Mouse (Mus musculus) hindbrain, postnatal 0 days (tissue): ENCODE results near the gene Lpgat1. TPM values are rescaled to one million over a fixed set of nuclear protein-coding genes. Genes with fewer than 3 reads are reported as not detected.

Source experiments
- ATAC-seq: fragments of 200-750 bp; cut with Nextera tagmentation; 2 replicates; pipeline ENCODE4 v1.8.0; 2017; ENCODE audit warnings: mild to moderate bottlenecking, moderate TSS enrichment, moderate library complexity
- DNase-seq: peaks from one replicate; pipeline ENCODE4 v3.0.0-alpha.2; 2015; ENCODE audit warnings: low spot score
- H3K27ac ChIP-seq: fragments of 300-500 bp; sonication (generic); 2 replicates; pipeline ENCODE4 v1.5.1; 2014; ENCODE audit warnings: mild to moderate bottlenecking
- H3K27me3 ChIP-seq: fragments of 300-500 bp; sonication (generic); 2 replicates; pipeline ENCODE4 v1.6.1; 2014; ENCODE audit warnings: low read length, mixed read lengths; ENCODE audit not compliant: insufficient read depth
- H3K36me3 ChIP-seq: fragments of 300-500 bp; sonication (generic); 2 replicates; pipeline ENCODE4 v1.6.1; 2014; ENCODE audit warnings: low read length, mixed read lengths; ENCODE audit not compliant: insufficient read depth
- H3K4me1 ChIP-seq: fragments of 300-500 bp; sonication (generic); 2 replicates; pipeline ENCODE4 v1.6.1; 2014; ENCODE audit warnings: antibody characterized with exemption, low read length, mixed read lengths; ENCODE audit not compliant: insufficient read depth
- H3K4me2 ChIP-seq: fragments of 300-500 bp; sonication (generic); 2 replicates; pipeline ENCODE4 v1.6.1; 2014; ENCODE audit warnings: low read depth, mild to moderate bottlenecking, low read length, moderate library complexity, mixed read lengths
- H3K4me3 ChIP-seq: fragments of 300-500 bp; sonication (generic); 2 replicates; pipeline ENCODE4 v1.5.1; 2014; ENCODE audit warnings: low read length
- H3K9ac ChIP-seq: fragments of 300-500 bp; sonication (generic); replicated peaks from 2 replicates; pipeline ENCODE4 v1.6.1; 2014; ENCODE audit warnings: mild to moderate bottlenecking, low read length, moderate library complexity, mixed read lengths
- H3K9me3 ChIP-seq: fragments of 300-500 bp; sonication (generic); 2 replicates; pipeline ENCODE4 v1.6.1; 2016; ENCODE audit warnings: low read length, mixed read lengths
- CTCF ChIP-seq: IDR thresholded peaks from 2 replicates; pipeline ENCODE4 v1.5.1; 2016; ENCODE audit warnings: antibody characterized with exemption, control low read depth, low read depth
- WGBS: fragments of 180-500 bp; shearing (Covaris S2); extraction: QIAGEN DNeasy Blood & Tissue Kit; methylation state at CpG from one replicate; pipeline ENCODE4 v1.1.7; 2014; 5-methylcytosine and 5-hydroxymethylcytosine counted together
- polyA plus RNA-seq: library from polyadenylated mRNA; unstranded; fragments of >200 nt; fragmentation: Nextera tagmentation; extraction: Ambion mirVana; gene quantifications from 2 replicates; pipeline ENCODE4 v1.2.1, GENCODE M21; 2015
- total RNA-seq: library from RNA; depleted of rRNA; stranded (reverse); fragments of >200 nt; gene quantifications from 2 replicates; pipeline ENCODE4 v1.2.3, GENCODE M21; 2014

Lpgat1 gene
- total and polyA plus RNA-seq, 2 experiments from 2014 or later: 47.7 to 49.9 TPM

GRCm38 (mm10) chr1:191717141-191717540 is 493 bp upstream of the Lpgat1 start:
- no peak for TF ChIP-seq CTCF
- peak overlapping the region; percentile 91 for H3K4me3 ChIP-seq
- ATAC-seq (peak; percentile 12; the same call in 1 of the 2 replicates), DNase-seq (no peak)
- peaks cover 5% of the 10 kb centered on the region; the same call in 1 of the 2 replicates for H3K4me1 ChIP-seq
- no peaks in the 10 kb centered on the region for H3K27me3 ChIP-seq
- peak overlapping the region; percentile 96 for H3K27ac ChIP-seq
- no peaks in the 10 kb centered on the region for H3K9me3 ChIP-seq
- no peaks in the 10 kb centered on the region for H3K36me3 ChIP-seq
- no peak overlapping the region; the same call in 1 of the 2 replicates for H3K9ac ChIP-seq
- 0% methylated on average over 1 of the region's 1 CpGs for WGBS
- peak overlapping the region; percentile 90 for H3K4me2 ChIP-seq

DNA sequence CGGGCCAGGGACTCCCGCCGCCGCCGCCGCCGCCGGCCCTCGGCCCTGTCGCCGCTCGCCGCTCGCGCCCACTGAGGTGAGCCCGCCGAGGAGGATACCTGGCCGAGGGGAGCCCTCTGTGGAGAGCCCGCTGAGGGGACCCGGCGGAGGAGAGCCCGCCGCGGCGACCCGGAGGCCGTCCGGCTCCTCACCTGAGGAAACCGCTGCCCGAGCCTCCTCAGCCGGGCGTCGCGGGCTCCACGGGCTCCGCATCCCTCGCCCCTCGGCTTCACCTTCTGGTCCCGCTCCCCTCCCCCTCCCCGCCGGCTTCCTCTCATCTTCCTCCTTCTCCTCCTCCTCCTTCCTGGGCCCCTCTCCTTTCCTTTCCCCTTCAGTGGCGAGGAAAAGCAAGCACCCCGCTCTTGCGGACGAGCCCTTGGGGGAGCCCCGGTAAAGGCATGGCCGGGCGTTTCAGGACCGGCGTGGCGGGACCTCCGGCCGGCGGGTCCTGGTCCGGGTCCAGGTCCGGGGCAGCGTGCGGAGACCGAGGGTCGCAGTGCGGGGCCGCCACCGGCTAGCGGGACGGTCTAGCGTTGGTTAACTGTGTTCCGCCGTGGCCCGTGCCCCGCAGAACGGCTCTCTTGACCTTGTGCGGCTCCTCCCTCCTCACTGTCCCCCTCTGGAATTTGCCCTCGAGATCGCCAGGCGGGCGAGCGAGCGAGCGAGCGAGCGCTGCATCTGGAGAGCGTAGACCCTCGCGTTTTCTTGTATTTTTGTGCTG is 1.1 kb downstream of the Lpgat1 start:
- peak; percentile 72 for DNase-seq
- peaks cover 5% of the 10 kb centered on the region; the same call in 1 of the 2 replicates for H3K4me1 ChIP-seq
- WGBS: under 1% methylated on average over 84 of the region's 84 CpGs

GRCm38 (mm10) chr1:191719326-191719725 is 1.7 kb downstream of the Lpgat1 start:
- DNase-seq (peak; percentile 39), ATAC-seq (no peak; the same call in 1 of the 2 replicates)
- WGBS: 11% methylated on average over 11 of the region's 11 CpGs

More for the DNA sequence above, 1.1 kb downstream of the Lpgat1 start:
- H3K4me2 ChIP-seq: peak overlapping the region; percentile 90
- no peaks in the 10 kb centered on the region for H3K27me3 ChIP-seq
- ATAC-seq: peak; percentile 64
- H3K9me3 ChIP-seq: no peaks in the 10 kb centered on the region
- H3K36me3 ChIP-seq: peaks cover 3% of the 10 kb centered on the region; the same call in 1 of the 2 replicates
- peak overlapping the region; percentile 95 for H3K9ac ChIP-seq
- peak overlapping the region; percentile 91 for H3K4me3 ChIP-seq
- peak overlapping the region; percentile 96 for H3K27ac ChIP-seq
- TF ChIP-seq CTCF: no peak

GRCm38 (mm10) chr1:191720419-191720818 is 2.8 kb downstream of the Lpgat1 start:
- Histone ChIP-seq H3K9ac (peak overlapping the region; percentile 10; the same call in 1 of the 2 replicates), H3K9me3 (no peaks in the 10 kb centered on the region), H3K4me2 (peak overlapping the region; percentile 90), H3K27me3 (no peaks in the 10 kb centered on the region), H3K4me3 (peak overlapping the region; percentile 91), H3K4me1 (peaks cover 5% of the 10 kb centered on the region; the same call in 1 of the 2 replicates), H3K36me3 (peaks cover 11% of the 10 kb centered on the region; the same call in 1 of the 2 replicates), H3K27ac (0 out of 2 replicates have a peak overlapping the region, but pooled peaks have one; percentile 27)
- no peak for TF ChIP-seq CTCF
- DNase-seq: peak; percentile 24
- ATAC-seq: no peak
- WGBS: 40% methylated on average over 3 of the region's 3 CpGs

More at GRCm38 (mm10) chr1:191719326-191719725, 1.7 kb downstream of the Lpgat1 start:
- peak overlapping the region; percentile 96 for H3K27ac ChIP-seq
- peaks cover 9% of the 10 kb centered on the region; the same call in 1 of the 2 replicates for H3K36me3 ChIP-seq
- peak overlapping the region; percentile 91 for H3K4me3 ChIP-seq
- H3K4me1 ChIP-seq: peaks cover 5% of the 10 kb centered on the region; the same call in 1 of the 2 replicates
- H3K9me3 ChIP-seq: no peaks in the 10 kb centered on the region
- TF ChIP-seq CTCF: no peak
- peak overlapping the region; percentile 95 for H3K9ac ChIP-seq
- H3K4me2 ChIP-seq: peak overlapping the region; percentile 90
- no peaks in the 10 kb centered on the region for H3K27me3 ChIP-seq

DNA sequence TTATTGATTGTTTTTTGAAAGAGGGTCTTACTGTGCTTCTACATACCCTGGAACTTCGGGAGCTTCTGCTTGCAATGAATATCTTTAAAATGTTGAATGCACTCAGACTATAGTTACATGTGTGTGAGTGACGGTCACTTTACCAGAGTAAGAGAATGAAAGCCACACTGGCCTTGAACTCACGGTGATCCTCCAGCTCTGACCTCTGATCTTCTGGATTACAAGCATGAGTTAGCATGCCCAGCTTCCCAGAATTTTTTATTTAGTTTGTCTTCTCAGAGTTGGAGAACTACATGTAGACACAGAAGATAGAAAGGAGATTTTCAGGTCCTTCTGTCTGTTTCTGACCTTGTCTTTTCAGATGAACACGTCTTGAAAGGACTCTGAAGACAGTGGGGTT is 5.1 kb downstream of the Lpgat1 start:
- no peak for TF ChIP-seq CTCF

GRCm38 (mm10) chr1:191723675-191724074 is 6.0 kb downstream of the Lpgat1 start:
- peaks cover 5% of the 10 kb centered on the region; the same call in 1 of the 2 replicates for H3K4me1 ChIP-seq
- no peak overlapping the region for H3K4me2 ChIP-seq
- no peaks in the 10 kb centered on the region for H3K9me3 ChIP-seq
- peaks cover 22% of the 10 kb centered on the region; the same call in 1 of the 2 replicates for H3K36me3 ChIP-seq
- 73% methylated on average over 6 of the region's 6 CpGs for WGBS
- H3K27ac ChIP-seq: no peak overlapping the region
- TF ChIP-seq CTCF: no peak
- no peaks in the 10 kb centered on the region for H3K27me3 ChIP-seq
- no peak overlapping the region for H3K4me3 ChIP-seq
- DNase-seq (no peak), ATAC-seq (no peak)
- H3K9ac ChIP-seq: no peak overlapping the region

More for the DNA sequence above, 5.1 kb downstream of the Lpgat1 start:
- no peak overlapping the region for H3K27ac ChIP-seq
- DNase-seq (no peak), ATAC-seq (no peak)
- peaks cover 15% of the 10 kb centered on the region; the same call in 1 of the 2 replicates for H3K36me3 ChIP-seq
- no peak overlapping the region for H3K4me3 ChIP-seq
- H3K4me1 ChIP-seq: peaks cover 5% of the 10 kb centered on the region; the same call in 1 of the 2 replicates
- no peak overlapping the region for H3K4me2 ChIP-seq
- H3K27me3 ChIP-seq: no peaks in the 10 kb centered on the region
- no peak overlapping the region for H3K9ac ChIP-seq
- WGBS: 77% methylated on average over 4 of the region's 4 CpGs
- H3K9me3 ChIP-seq: no peaks in the 10 kb centered on the region
